Mouse (Mus musculus): ENCODE measurements at regions not wholly inside any gene's neighbourhood (a gene's known extent, or its start where the extent isn't known, plus 50 kb on each side); places are given as distances from the start of the nearest gene placed in this dataset.

DNA sequence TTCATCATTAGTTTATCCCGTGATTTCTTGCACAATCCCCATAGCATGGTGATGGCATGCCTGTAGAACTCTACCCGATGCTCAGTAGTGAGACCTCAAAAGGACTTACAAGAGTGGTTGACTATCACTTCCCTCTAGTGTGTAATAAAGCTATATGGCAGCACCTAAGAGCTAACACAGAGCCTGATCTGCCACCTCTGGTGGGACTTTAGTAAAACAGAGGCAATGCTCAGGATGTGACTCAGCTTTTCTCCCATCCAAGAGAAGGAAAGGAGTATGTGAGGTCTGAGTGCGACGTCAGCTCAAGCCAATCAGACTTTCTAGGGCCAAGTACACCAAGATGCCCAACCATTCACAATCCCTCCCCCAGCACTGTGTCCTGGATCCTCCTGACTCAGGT, 361.5 kb upstream of the Spred2 start:
- TF ChIP-seq POLR2A (IDR thresholded peaks at IDR 0.05; ENCODE audit: borderline replicate concordance, extremely low read depth, insufficient read depth, insufficient read length, poor library complexity, severe bottlenecking) = no peak
- no peak for TF ChIP-seq CTCF (IDR thresholded peaks at IDR 0.05; ENCODE audit: borderline replicate concordance, extremely low read depth, insufficient read depth, insufficient read length)

Data from brain, embryonic 14.5 days (tissue).